Mouse (Mus musculus): ENCODE data around the gene Zfp524. TPM values are rescaled to one million over a fixed set of nuclear protein-coding genes. Genes with fewer than 3 reads are reported as not detected.

The Zfp524 gene
- 8.2 and 9.0 TPM in 2 replicates for polyA plus RNA-seq (2012; rRNA removed)

DNA sequence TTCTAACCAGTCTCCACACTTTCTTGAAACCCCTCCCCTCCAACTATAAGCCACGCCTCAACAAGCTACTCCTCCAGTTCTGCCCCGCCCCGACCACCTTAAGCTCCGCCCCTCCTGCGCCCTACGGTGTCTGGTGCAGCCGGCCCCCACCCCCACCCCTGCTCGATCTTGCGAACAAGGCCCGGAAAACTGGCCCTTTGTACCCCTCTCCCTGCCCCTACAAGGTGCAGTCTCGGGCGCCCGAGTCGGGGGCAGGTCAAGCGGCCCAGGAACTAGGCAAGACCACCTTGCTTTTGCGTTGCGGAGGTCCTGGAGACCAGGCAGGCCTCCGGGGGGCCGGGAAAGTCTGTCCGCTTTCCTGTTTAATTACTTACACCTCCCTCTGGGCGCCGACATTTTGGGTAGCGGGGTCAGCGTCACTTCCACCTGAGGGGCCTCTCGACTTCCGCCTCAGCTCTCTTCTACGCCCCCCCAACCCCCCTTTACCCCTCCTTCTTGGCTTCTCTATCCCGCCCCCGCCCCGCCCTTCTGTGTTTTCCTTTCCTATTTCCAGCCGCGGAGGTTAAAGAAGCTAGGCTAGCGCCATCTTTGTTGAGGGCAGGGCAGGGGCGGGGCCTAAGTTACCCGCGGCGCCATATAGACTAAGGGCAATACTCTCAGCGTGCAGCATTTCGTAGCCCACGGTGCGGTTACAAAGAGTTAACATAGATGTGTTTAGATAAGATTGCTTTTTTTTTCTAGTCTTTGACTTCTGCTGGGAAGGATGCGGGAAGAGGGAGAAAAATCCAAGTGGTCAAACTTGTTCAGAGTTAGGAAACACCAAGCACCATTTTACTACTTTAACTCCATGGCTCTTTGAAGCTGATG is at the start of gene Zfp524, which contains the start of gene Fiz1:
Zfp524 (plus strand) TSS at position 165 of the 867 bp plus-strand sequence.
Fiz1 (minus strand) TSS at position 447 of the 867 bp plus-strand sequence.

DNA sequence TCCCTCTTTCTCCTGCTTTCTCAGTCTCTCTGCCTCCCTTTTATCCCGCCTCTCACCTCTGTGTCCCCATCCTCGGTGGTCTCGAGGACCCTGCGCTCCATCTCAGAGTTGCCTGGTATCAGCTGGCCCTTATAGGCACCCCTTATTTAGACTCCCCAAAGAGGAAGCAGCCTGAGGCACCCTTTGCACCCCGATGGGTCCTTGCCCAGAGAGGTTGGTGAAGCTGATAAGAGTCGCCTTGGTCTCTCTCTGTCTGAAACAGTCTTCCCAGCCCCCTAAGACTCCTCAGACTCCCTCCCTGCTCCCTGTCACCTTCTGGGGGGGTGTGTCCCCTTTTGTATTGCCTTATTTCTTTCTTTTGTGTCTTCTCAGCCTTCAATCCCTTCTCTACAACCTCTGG is 43.1 kb upstream of the Zfp524 start, which contains the start of gene Sbk3:
Sbk3 (minus strand) TSS at position 101 of the 400 bp plus-strand sequence.

DNA sequence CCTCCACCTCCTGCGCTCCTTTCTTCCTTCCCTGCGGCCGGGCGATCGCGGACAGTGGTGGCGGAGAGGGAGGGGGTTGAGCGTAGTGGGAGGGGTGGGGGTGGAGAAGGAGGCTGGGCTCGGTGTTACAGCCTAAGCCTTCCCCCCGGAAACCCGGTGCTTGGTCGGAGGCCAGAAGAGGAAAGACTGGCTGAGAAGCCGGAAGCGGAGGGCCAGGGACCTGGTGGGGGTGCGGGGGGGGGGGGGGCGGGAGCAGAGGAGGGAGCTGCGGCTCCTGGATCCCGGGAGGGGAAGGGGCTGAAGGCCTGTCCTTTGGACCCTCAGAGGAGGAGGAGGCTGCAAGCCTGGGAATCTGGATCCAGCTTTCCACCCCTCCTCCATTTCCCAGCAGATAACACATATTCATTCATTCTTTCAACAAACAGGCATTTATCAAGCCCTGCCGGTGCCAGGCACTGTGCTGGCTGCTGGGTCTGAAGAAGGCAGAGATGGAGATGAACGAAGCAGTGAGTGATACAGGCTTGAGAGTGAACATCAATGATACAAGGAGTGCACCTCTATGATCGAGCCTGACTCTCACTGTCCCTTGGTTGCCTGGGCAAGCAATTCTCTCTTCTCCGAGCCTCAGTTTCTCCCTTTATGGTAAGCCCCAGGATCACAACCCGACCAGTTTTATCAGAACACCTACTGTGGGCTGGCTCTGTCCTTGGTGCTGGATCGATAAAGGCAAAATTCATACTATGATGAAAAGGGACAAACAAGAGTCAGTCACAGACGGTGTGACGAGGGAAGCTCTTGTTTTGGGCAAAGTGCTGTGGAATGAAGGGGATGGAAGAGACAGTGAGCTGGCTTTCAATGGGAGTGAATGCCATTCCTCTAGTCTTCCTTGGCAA is 18.0 kb upstream of the Zfp524 start, which contains the start of gene Zfp579:
Zfp579 (minus strand) TSS at position 156 of the 893 bp plus-strand sequence.

DNA sequence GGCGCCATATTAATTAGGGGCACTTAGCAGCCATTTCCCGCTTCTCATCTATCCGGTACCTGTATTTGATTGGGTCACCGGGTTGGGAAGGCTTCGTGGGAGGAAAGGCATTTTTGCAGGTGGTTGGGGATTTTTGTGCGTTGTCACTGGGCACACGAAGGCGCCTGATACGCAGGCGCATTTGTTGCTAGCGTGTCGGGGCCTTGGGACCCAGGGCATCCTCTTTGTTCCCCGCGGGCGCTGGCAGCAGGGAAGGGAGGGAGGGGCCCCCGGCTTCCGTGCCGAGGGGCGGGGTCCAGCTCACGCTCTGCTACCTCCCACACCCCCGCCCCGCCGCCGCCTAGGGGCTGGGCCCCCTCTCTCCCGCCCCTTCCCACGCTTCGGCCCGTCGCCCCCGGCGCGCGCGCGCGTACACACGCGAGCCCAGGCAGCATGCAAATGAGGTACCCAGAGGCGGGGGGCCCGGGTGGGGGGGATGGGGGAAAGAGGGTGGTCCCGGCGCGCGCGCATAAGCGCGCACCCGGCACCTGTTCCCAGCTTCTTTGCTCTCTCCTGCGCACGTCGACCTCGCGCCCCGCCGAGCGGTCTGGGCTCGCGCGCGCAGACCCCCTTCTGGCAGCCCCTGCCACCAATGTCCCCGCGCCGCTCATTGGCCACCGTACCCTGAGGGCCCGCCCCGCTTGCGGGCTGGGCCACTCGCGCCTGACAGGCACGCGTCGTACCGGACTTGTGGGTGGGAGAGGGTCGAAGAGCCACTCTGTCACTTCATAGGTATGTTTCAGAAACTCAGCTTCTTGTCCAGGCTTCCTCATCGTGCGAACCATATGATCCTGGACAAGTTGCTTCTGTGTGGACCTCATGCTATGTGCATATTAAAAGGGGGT is 1.1 kb downstream of the Zfp524 start, which contains the start of gene Gm44973:
Gm44973 (plus strand) TSS at position 379 of the 884 bp plus-strand sequence.

DNA sequence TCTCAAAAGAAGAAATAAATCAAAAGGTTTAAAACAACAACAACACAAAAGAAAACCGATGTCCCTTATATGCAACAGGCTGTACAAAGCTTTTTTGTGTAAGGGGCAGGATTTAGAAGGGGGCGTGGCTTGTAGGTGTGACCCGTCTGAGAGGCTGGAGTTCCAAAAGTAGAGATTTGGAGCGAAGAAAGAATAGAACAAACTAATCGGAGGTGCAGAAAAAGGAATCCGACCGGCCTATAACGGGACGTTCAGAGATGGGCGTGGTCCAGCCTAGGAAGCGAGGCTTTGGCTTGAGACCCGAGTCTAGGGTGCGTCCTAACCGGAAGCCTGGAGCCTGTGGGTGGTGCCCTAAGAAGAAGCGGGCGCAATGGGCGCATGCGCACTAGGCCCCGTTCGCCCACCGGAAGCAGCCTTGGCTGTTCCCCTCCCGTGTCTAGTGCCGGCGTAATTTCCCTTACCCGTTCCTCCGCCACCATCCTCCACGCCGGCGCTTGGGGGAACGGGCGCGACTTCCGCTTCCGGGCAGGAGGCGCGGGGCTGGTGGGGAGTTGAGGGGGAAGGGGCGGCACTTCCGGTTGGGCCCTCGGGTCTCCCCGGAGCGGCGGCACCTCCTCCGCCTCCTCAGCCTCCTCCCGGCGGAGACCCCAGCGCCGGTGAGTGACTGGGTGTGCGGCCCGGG is 5.9 kb downstream of the Zfp524 start, which contains the start of the genes Zfp865 and Ccdc106:
Zfp865 (plus strand) TSS at position 377 of the 682 bp plus-strand sequence.
Ccdc106 (plus strand) TSS at position 554 of the 682 bp plus-strand sequence.

DNA sequence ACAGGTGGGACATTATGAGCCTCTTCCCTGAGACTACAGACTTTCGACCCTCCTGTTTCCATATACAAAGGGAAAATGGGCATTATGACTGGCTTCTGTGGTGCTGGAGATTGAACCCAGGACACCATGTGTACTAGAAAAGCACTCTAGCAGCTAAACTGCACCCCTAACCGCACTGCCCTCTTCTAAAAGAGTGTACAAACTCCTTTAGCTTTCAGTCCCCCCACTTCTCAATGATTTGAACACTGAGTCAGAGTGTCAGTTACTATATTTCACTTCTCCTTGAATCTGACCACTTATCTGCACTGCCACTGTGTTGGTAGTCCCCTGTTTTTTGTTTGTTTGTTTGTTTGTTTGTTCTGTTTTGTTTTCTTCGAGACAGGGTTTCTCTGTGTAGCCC is 19.6 kb downstream of the Zfp524 start, which contains the start of gene 4632433K11Rik:
4632433K11Rik (plus strand) TSS at position 301 of the 400 bp plus-strand sequence.

DNA sequence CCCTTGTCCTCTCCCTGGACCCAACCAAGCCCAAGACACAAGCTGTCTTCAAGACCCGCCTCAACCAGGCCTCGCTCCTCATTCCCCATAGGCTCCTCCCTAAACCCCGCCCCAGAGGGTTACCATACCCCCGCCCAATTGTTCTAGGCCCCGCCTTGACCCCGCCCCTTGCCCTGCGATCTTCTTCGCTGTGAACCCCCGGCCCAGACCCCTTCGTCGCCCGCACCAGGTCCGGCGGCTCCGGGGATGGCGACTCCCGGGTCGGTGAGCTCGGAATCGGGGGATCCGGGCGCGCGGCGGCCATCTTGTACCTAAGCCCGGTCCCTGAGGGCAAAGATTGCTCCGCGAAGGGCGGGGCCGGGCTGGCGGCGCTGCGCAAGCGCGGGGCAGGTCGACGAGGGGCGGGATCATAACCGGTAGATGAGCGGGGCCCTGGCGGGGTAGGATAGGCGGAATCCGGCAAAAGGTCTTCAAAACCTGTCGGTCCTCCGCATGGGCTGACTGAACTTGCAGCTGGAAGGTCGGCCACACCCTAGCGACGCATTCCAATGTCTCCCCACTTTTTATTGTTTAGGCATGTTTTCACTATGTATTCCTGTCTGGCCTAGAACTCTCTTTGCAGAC is 24.0 kb downstream of the Zfp524 start, which contains the start of gene Zfp784:
Zfp784 (minus strand) TSS at position 338 of the 624 bp plus-strand sequence.

DNA sequence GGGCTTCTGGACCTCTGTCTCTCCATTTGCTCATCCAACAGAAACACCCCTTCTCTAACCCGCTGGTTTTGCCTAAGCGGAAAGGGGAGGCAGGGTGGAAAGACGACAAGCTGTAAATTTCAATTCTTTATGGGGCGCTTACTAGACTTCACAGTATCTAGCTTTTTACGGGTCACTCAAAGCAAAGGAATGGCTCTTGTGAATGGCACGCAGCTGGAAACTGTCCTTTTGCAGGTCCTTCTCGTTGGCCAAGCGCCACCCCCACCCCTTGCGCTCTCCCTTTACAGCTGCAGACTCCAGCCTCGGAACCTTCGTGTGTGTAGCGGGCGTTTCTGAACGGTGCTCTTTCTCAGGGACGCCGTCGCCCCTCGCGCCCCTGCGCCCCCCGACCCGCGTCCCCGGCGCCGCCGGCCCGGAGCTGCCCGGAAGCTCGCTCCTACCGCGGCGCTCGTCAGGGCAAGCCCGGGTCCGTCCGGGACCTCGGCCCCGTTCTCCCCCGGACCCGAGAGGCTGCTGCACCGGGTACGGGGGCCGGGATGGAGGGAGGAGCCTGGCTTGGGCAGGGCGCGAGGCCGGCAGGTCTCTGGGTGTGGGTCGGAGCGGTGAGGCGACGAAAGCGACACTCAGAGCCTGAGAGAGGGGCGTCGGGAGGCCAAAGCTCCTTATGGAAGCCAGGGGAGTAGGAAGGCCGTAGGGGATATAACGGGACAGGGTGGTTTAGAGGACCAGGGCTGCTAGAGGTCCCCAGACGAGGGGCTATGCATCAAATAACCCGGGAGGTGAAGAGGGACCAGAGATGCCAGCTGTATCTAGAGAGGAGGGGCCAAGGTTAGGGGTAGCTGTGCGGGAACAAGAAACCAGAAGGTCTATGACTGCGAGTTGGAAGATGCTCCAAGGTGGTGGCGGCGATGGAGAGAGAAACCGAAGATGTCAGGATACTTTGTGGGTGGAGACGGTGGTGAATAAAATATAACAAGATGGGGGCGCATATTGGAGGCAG is 37.3 kb downstream of the Zfp524 start, which contains the start of gene Zfp580:
Zfp580 (plus strand) TSS at position 346 of the 1,000 bp plus-strand sequence.

DNA sequence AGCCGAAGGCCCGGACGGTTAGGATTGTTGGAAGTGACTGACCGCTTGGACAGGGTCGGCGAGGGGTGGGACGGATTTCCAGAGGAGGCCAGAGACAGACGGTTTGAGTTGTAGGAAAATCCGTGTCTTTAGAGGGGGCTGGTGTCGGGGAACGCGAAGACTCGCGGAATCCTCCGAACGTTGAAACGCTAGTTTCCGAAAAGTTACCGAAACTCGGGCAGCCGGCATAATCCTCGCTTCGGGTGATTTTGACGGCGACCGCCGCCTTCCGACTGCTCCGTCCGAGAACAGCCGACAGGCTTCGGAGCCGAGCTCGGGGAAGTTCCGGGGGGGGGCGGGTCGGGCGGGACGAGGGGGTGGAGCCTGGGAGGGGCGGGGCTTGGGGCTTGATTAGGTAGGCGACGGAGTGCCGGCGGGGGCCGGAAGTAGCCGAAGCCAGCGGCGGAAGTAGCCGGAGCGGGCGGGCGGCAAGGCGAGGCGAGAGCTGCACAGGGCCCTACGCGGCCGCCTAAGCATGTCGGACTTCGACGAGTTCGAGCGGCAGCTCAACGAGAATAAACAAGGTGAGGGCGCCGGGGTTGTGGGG is 47.7 kb downstream of the Zfp524 start, which contains the start of gene U2af2:
U2af2 (plus strand) TSS at position 370 of the 586 bp plus-strand sequence.

Other genes starting within 250 kb of the Zfp524 start
- gene Fam71e2, start 243.1 kb upstream of the Zfp524 start, polyA plus RNA-seq (2012; rRNA removed): not detected in 2 replicates
- gene Il11, start 231.6 kb upstream of the Zfp524 start, polyA plus RNA-seq (2012; rRNA removed): 0.02 TPM in 2 replicates
- gene Tmem190, start 231.5 kb upstream of the Zfp524 start, polyA plus RNA-seq (2012; rRNA removed): not detected in 2 replicates
- gene Tmem238, start 224.8 kb upstream of the Zfp524 start, polyA plus RNA-seq (2012; rRNA removed): 6.5 and 7.0 TPM in 2 replicates
- gene Rpl28, start 221.5 kb upstream of the Zfp524 start, polyA plus RNA-seq (2012; rRNA removed): 272 and 305 TPM in 2 replicates
- gene Ube2s, start 201.8 kb upstream of the Zfp524 start, polyA plus RNA-seq (2012; rRNA removed): 224 and 291 TPM in 2 replicates
- gene Shisa7, start 169.7 kb upstream of the Zfp524 start, polyA plus RNA-seq (2012; rRNA removed): 0.01 and 0.02 TPM in 2 replicates
- gene Isoc2b, start 144.2 kb upstream of the Zfp524 start, polyA plus RNA-seq (2012; rRNA removed): 1.9 and 2.1 TPM in 2 replicates
- gene Isoc2a, start 137.3 kb upstream of the Zfp524 start, polyA plus RNA-seq (2012; rRNA removed): 5.9 and 6.6 TPM in 2 replicates
- gene Gm36210, start 107.9 kb upstream of the Zfp524 start, polyA plus RNA-seq (2012; rRNA removed): 0.07 and 0.08 TPM in 2 replicates
- gene Zfp628, start 99.2 kb upstream of the Zfp524 start, polyA plus RNA-seq (2012; rRNA removed): 2.6 and 2.8 TPM in 2 replicates
- 0.36 and 0.53 TPM in 2 replicates for gene Nat14, start 92.4 kb upstream of the Zfp524 start, polyA plus RNA-seq (2012; rRNA removed)
- 0.08 and 0.35 TPM in 2 replicates for gene Ssc5d, start 88.6 kb upstream of the Zfp524 start, polyA plus RNA-seq (2012; rRNA removed)
- not detected in 2 replicates for gene Sbk2, start 50.0 kb upstream of the Zfp524 start, polyA plus RNA-seq (2012; rRNA removed)
- 0.02 TPM in 1 of 2 replicates, not detected in the other for gene Sbk3, start 43.2 kb upstream of the Zfp524 start, polyA plus RNA-seq (2012; rRNA removed)
- 6.4 and 7.8 TPM in 2 replicates for gene Zfp579, start 18.3 kb upstream of the Zfp524 start, polyA plus RNA-seq (2012; rRNA removed)
- 11.0 and 12.0 TPM in 2 replicates for gene Fiz1, start 282 bp downstream of the Zfp524 start, polyA plus RNA-seq (2012; rRNA removed)
- 0.05 and 0.06 TPM in 2 replicates for gene Gm44973, start 1.1 kb downstream of the Zfp524 start, polyA plus RNA-seq (2012; rRNA removed)
- gene Zfp865, start 6.0 kb downstream of the Zfp524 start, polyA plus RNA-seq (2012; rRNA removed): 4.9 and 5.9 TPM in 2 replicates
- gene Ccdc106, start 6.1 kb downstream of the Zfp524 start, polyA plus RNA-seq (2012; rRNA removed): 0.42 and 0.45 TPM in 2 replicates
- gene 4632433K11Rik, start 19.7 kb downstream of the Zfp524 start, polyA plus RNA-seq (2012; rRNA removed): not detected in 2 replicates
- 0.83 and 1.1 TPM in 2 replicates for gene Zfp784, start 24.0 kb downstream of the Zfp524 start, polyA plus RNA-seq (2012; rRNA removed)
- gene Zfp580, start 37.1 kb downstream of the Zfp524 start, polyA plus RNA-seq (2012; rRNA removed): 1.2 and 1.3 TPM in 2 replicates
- 130 and 139 TPM in 2 replicates for gene U2af2, start 47.7 kb downstream of the Zfp524 start, polyA plus RNA-seq (2012; rRNA removed)
- 45.0 and 54.7 TPM in 2 replicates for gene Epn1, start 65.8 kb downstream of the Zfp524 start, polyA plus RNA-seq (2012; rRNA removed)
- gene Rfpl4, start 102.5 kb downstream of the Zfp524 start, polyA plus RNA-seq (2012; rRNA removed): not detected in 2 replicates
- 0.14 and 0.20 TPM in 2 replicates for gene Rasl2-9, start 111.5 kb downstream of the Zfp524 start, polyA plus RNA-seq (2012; rRNA removed)
- not detected in 2 replicates for gene Vmn1r55, start 135.3 kb downstream of the Zfp524 start, polyA plus RNA-seq (2012; rRNA removed)
- not detected in 2 replicates for gene Vmn1r56, start 182.3 kb downstream of the Zfp524 start, polyA plus RNA-seq (2012; rRNA removed)
- not detected in 2 replicates for gene Vmn1r57, start 204.1 kb downstream of the Zfp524 start, polyA plus RNA-seq (2012; rRNA removed)